Mouse (Mus musculus): ENCODE data around the gene Slc39a10. TPM values are rescaled to one million over a fixed set of nuclear protein-coding genes. Genes with fewer than 3 reads are reported as not detected.
"Not testable (repeated sequence)": the region's sequence is repeated elsewhere in the genome, so short reads cannot be mapped to it uniquely, and the experiment has no call there.

Slc39a10 gene
- polyA plus RNA-seq, 1 experiment from 2014 or later: 66.4 TPM

DNA sequence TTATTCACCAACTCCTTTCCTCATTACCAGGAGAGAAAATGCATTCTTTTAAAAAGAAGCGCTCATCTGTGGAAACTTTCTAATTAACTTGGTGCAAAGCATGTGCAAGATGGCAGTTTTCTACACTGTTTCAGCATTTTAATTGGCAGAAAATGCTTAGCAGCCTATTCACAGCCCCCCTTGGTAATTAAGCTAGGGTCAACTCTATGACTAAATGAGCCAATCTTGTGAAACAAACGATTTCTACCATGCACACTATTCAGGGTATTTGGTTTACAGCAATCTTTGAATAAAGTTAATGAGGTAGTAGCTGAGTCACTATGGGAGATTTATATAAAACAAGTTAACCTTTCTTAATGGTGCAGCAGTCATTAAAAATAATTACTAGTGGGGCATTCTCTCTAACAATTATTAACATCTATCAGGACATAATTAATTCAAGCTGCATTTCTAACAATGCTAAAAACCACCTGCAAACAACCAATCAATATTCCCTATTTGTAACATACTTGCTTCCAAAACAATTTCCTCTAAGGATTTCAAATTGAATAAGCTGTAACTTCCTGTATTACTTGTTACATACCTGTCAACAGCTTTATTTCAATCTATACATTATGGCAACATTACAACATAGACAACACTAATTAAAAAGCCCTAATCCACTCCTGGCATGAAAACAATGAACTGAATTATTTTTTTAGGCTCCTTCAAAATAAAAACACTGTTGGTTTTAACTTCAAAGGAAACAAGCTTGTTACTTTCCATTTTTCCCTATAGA is 62.4 kb downstream of the Slc39a10 start:
- Histone ChIP-seq H3K4me1 (no peaks in the 10 kb centered on the region), H3K4me3 (no peak overlapping the region), H3K27ac (replicated peaks) (no peak overlapping the region), H3K36me3 (replicated peaks) (peaks cover 73% of the 10 kb centered on the region), H3K27me3 (replicated peaks; ENCODE audit: low read depth, poor library complexity, severe bottlenecking) (no peaks in the 10 kb centered on the region), H3K9me3 (no peaks in the 10 kb centered on the region)
- no peak for DNase-seq (ENCODE audit: low spot score)
- 66% methylated on average over 2 of the region's 2 CpGs for WGBS

DNA sequence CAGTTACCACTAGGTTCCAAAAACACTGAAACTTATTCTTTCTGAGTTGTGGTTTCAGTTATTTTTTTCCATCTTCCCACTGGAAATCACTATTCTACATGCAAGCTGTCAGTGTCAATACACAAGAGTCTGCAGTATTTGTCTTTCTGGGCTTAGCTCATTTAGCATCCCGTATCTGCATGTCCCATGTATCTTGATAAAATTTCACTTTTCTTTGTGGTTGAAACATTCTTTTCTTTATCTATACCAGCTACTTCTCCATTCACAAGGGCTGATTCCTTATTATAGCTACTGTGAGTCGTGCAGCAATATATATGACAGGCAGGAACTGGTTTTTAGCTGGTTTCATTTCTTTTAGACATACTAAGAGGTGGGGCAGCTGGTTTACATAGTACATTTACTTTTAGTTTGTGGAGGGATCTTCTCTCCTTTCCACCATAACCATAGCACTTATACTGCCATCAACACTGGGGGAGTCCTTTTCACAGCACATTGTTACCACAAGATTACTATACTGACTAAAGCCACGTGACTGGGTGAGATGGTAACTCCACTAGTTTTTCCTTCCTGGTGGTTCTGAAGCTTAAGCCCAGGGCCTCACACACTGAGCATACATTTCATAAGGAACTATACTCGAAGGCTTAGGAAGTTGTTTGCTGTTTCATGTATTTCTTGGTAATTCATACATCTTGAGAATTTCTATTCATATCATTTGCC is 70.2 kb downstream of the Slc39a10 start:
- Histone ChIP-seq H3K36me3 (replicated peaks) (peaks cover 93% of the 10 kb centered on the region), H3K4me3 (no peak overlapping the region), H3K27ac (replicated peaks) (no peak overlapping the region), H3K9me3 (no peaks in the 10 kb centered on the region), H3K27me3 (replicated peaks; ENCODE audit: low read depth, poor library complexity, severe bottlenecking) (no peaks in the 10 kb centered on the region), H3K4me1 (no peaks in the 10 kb centered on the region)
- no peak for DNase-seq (ENCODE audit: low spot score)
- 88% methylated on average over 4 of the region's 4 CpGs for WGBS

DNA sequence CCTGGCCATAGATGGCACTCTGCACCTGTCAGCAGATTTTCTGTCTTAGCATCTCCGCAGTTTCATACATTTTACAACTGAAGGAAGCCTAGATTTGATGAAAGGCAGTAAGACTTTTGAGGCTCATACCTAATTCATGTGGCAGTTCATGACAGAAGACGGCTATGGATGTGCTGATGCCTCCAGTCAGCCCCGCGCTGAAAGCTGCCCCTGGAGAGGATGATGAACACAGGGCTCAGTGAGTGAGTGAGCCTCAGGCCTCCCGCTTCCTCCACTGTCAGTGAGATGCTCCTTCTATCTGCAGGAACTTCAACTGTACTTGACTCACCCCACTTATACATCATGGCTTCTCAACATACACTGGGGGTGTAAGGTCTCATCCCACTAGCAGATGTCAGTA is 74.7 kb downstream of the Slc39a10 start:
- Histone ChIP-seq H3K27me3 (replicated peaks; ENCODE audit: low read depth, poor library complexity, severe bottlenecking) (no peaks in the 10 kb centered on the region), H3K27ac (replicated peaks) (no peak overlapping the region), H3K4me3 (no peak overlapping the region), H3K9me3 (no peaks in the 10 kb centered on the region), H3K4me1 (no peaks in the 10 kb centered on the region), H3K36me3 (replicated peaks) (peaks cover 79% of the 10 kb centered on the region)
- WGBS: 92% methylated on average over 5 of the region's 5 CpGs
- no peak for DNase-seq (ENCODE audit: low spot score)

DNA sequence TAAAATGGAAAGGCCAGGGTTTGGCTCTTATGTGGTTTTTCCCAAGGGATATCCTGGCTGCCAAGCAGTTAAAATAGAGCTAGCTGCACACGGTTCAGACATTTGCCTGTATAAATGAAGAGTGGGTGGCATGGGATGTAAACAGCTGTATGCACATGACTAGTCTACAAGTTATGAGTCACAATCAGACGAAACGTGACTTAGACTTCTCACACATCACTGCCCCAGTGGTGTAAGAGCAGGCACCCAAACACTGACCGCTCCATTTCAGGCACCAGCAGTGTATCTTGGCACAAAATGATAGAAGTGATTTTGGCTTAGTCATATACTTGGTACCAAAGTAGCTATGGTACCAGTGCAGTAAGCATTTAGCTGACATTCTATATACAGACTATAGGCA is 84.0 kb downstream of the Slc39a10 start:
- H3K36me3 ChIP-seq (replicated peaks): peaks cover 40% of the 10 kb centered on the region
- H3K27me3 ChIP-seq (replicated peaks; ENCODE audit: low read depth, poor library complexity, severe bottlenecking); DNase-seq (ENCODE audit: low spot score); H3K4me1 ChIP-seq; H3K9me3 ChIP-seq; H3K27ac ChIP-seq (replicated peaks); H3K4me3 ChIP-seq: not testable (repeated sequence)
- 92% methylated on average over 4 of the region's 4 CpGs for WGBS

DNA sequence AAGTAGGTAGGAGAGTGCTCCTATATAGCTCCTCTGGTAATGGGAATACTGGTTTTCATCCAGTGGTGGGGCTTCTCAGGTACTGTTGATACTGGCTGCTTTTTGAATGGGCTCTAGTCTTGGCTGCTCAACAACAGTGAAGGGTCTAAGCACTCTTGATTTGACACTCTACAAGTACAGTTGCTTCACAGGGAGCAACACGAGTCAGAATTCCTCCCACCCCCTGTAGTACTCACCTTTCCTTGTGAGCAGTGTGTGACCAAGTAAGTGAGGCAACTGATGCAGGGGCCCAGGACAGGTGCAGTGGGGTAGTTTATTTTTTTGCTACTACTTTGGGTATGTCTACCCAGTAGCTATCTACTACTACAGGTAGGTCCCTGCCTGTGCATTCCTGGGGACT is 87.6 kb downstream of the Slc39a10 start:
- Histone ChIP-seq H3K27ac (replicated peaks) (no peak overlapping the region), H3K4me1 (no peaks in the 10 kb centered on the region), H3K27me3 (replicated peaks; ENCODE audit: low read depth, poor library complexity, severe bottlenecking) (no peaks in the 10 kb centered on the region), H3K36me3 (replicated peaks) (peaks cover 13% of the 10 kb centered on the region), H3K9me3 (no peaks in the 10 kb centered on the region), H3K4me3 (no peak overlapping the region)
- no peak for DNase-seq (ENCODE audit: low spot score)
- WGBS: 79% methylated on average over 1 of the region's 1 CpGs

DNA sequence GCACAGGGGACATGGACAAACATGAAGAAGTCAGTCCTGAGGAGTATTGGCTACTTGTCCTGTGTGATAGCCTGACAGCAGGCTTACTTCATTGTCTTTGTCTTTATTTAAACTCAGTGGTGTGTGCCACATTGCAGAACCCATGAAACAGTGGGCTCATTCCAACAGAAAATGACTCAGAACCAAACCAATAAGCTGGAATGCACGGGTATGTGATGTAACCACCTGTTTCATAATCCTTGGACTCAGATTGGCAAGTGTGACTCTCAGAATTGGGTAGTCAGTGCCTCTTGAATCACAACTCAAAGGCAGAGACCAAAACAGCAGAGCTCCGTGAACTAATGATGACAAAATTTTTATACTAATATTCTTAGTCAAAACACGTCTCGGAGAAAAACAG is 110.4 kb downstream of the Slc39a10 start:
- H3K4me3 ChIP-seq; DNase-seq (ENCODE audit: low spot score); H3K9me3 ChIP-seq; H3K27me3 ChIP-seq (replicated peaks; ENCODE audit: low read depth, poor library complexity, severe bottlenecking); H3K4me1 ChIP-seq; H3K27ac ChIP-seq (replicated peaks); H3K36me3 ChIP-seq (replicated peaks): not testable (repeated sequence)
- WGBS: 85% methylated on average over 4 of the region's 4 CpGs

DNA sequence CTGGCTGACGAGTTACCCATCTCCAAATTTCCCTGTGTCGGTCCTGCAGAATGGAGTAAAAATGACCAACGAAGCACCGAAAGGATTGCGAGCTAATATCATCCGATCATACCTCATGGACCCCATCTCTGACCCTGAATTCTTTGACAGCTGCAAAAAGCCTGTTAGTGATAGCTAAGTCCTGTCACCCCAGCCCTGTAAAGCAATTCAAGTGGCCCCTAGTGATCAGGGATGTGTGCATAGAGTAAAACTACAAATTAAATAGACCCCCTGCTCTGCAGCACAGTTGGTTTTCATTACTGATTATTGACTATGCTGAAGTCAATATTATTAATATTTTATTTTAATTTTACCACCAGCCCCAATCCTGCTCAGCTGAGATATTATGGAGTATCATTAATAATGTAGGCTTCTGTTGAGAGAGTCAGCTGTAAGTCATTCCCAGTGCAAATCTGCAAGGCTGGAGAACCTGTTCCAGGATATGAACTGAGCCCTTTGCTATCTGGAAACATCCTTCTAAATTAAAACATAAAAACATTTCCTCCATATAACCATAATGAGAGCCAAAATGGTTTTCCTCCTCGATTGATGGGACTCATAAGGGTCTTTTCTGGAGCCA is 122.5 kb downstream of the Slc39a10 start:
- H3K36me3 ChIP-seq (replicated peaks); H3K4me1 ChIP-seq; H3K27me3 ChIP-seq (replicated peaks; ENCODE audit: low read depth, poor library complexity, severe bottlenecking); H3K9me3 ChIP-seq; H3K27ac ChIP-seq (replicated peaks); H3K4me3 ChIP-seq; DNase-seq (ENCODE audit: low spot score): not testable (repeated sequence)
- 90% methylated on average over 7 of the region's 7 CpGs for WGBS

DNA sequence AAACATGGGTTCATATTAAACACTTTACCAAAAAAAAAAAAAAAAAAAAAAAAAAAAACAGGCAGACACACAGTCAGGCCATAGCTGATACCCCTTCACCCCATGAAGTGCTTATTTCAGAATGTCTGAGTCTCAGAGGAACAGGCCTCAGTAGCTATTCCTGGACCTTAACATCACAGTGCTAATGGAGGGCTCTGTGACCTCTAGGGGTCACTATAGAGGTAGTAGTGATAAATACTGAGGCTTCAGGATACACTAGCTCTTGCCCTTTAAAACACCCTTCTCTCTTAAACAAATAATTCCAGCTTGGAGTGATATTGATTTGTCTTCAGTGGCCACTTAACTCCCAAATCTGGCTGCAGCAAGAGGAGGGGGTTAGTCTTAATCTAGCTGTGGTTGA is 123.3 kb downstream of the Slc39a10 start:
- not testable (repeated sequence) for DNase-seq (ENCODE audit: low spot score); H3K27me3 ChIP-seq (replicated peaks; ENCODE audit: low read depth, poor library complexity, severe bottlenecking)

DNA sequence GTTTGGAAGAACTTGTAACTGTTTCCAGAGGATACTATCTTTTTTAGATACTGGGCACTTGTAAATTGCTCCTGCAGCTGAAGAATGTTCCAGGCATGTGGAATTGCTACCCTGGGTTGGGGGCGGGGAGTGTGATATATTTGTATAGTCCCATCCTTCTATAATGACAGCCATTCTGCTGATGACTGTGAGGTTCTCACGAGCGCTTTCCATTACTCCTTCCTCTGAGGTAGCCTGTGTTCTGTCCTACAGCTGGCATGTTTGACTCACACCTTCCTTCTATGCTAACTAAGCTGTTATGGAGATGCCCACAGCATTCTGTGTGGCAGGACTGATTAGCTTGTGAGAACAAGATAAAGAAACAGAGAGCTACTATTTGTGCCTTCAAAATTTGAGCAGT is 128.1 kb downstream of the Slc39a10 start:
- H3K27ac ChIP-seq (replicated peaks); H3K36me3 ChIP-seq (replicated peaks); H3K9me3 ChIP-seq; H3K4me1 ChIP-seq; DNase-seq (ENCODE audit: low spot score); H3K4me3 ChIP-seq; H3K27me3 ChIP-seq (replicated peaks; ENCODE audit: low read depth, poor library complexity, severe bottlenecking): not testable (repeated sequence)
- 90% methylated on average over 3 of the region's 3 CpGs for WGBS

More for the DNA sequence above, 123.3 kb downstream of the Slc39a10 start:
- H3K4me1 ChIP-seq; H3K36me3 ChIP-seq (replicated peaks); H3K27ac ChIP-seq (replicated peaks); H3K4me3 ChIP-seq; H3K9me3 ChIP-seq: not testable (repeated sequence)
